Mouse (Mus musculus) MN1 (cell line): Measurements from ENCODE around the gene Olfr266.

Experiments used
- DNase-seq: peaks from one replicate; pipeline ENCODE4 v3.0.0-alpha.2; 2016; ENCODE audit warnings: low spot score

The Olfr266 gene

GRCm38 (mm10) chr3:106826187-106826586 is at the start of gene Olfr266:
Gene Olfr266, minus strand, starts transcription at chr3:106826287.
- DNase-seq = no peak

- DNase-seq = no peak
Observed at GRCm38 (mm10) chr3:106875626-106876025, 49.5 kb upstream of the Olfr266 start.

- no peak for DNase-seq
Observed at GRCm38 (mm10) chr3:106872893-106873292, 46.8 kb upstream of the Olfr266 start.

- peak; percentile 65 for DNase-seq
Observed at GRCm38 (mm10) chr3:106832107-106832506, 6.0 kb upstream of the Olfr266 start.

GRCm38 (mm10) chr3:106817676-106818075 is 8.4 kb downstream of the Olfr266 start:
- DNase-seq = no peak

GRCm38 (mm10) chr3:106808972-106809695 is 17.0 kb downstream of the Olfr266 start:
- DNase-seq = no peak

- DNase-seq = no peak
Observed at GRCm38 (mm10) chr3:106798079-106798478, 28.0 kb downstream of the Olfr266 start.

GRCm38 (mm10) chr3:106789930-106790329 is 36.2 kb downstream of the Olfr266 start, which contains the start of gene Cd53:
Gene Cd53, minus strand, starts transcription at chr3:106790149.
- DNase-seq = no peak

- DNase-seq = no peak
Observed at GRCm38 (mm10) chr3:106788440-106788887, 37.6 kb downstream of the Olfr266 start.

GRCm38 (mm10) chr3:106787972-106788371 is 38.1 kb downstream of the Olfr266 start:
- DNase-seq = no peak

- no peak for DNase-seq
Observed at GRCm38 (mm10) chr3:106785130-106785529, 41.0 kb downstream of the Olfr266 start.

- no peak for DNase-seq
Observed at GRCm38 (mm10) chr3:106771834-106772233, 54.3 kb downstream of the Olfr266 start.
